Mouse (Mus musculus): Measurements from ENCODE around the gene Psmb10.
"Not testable (repeated sequence)": the region's sequence is repeated elsewhere in the genome, so short reads cannot be mapped to it uniquely, and the experiment has no call there.

The Psmb10 gene

GRCm38 (mm10) chr8:105938306-105938669, at the start of gene Psmb10:
Gene Psmb10 (minus strand): TSS chr8:105938444.
- no peak for DNase-seq (ENCODE audit: low read depth, low spot score)

DNA sequence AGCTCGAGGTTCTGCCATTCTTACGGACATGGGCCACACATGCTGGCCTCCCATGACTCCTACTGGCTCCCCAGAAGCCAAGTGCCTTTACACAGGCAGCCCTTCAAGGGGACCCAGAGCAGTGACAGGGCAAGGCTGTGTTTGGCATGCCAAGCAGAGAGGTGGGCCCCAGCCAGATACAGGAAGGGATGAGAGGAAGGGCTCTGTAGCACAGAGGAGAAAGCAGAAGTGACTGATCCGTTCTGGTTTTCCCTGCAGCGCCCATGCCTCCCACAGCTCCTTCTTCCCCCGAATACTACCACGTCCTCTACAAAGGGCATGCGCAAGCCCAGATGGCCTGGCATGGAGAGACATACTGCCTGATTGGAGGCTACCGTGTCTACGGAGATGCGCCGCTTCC, 45.2 kb upstream of the Psmb10 start:
- not testable (repeated sequence) for DNase-seq (ENCODE audit: low read depth, low spot score)

- no peak for DNase-seq (ENCODE audit: low read depth, low spot score)
Observed at GRCm38 (mm10) chr8:105981146-105981545, 42.9 kb upstream of the Psmb10 start.

- no peak for DNase-seq (ENCODE audit: low read depth, low spot score)
Observed at GRCm38 (mm10) chr8:105979325-105979724, 41.1 kb upstream of the Psmb10 start, which contains the start of gene Dpep3. Gene Dpep3 (minus strand): TSS chr8:105979429.

DNA sequence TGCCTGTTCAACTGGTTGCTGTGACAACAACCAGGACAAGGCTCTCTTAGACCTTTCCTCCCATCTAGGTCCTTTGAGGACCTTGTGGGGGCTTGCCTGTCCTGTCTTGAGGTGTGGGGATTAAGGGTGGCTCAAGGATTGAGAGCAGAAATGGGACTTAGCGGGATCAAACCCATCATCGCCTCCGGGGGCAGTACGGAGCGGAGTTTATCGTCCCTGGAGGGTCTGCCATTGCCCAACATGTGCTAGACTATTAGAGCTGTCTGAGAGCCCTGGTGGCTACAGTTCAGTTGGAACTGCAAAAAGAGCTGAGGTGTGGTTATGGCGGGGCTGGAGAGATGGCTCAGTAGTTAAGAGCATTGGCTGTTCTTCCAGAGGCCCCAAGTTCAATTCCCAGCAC, 37.1 kb upstream of the Psmb10 start:
- no peak for DNase-seq (ENCODE audit: low read depth, low spot score)

DNA sequence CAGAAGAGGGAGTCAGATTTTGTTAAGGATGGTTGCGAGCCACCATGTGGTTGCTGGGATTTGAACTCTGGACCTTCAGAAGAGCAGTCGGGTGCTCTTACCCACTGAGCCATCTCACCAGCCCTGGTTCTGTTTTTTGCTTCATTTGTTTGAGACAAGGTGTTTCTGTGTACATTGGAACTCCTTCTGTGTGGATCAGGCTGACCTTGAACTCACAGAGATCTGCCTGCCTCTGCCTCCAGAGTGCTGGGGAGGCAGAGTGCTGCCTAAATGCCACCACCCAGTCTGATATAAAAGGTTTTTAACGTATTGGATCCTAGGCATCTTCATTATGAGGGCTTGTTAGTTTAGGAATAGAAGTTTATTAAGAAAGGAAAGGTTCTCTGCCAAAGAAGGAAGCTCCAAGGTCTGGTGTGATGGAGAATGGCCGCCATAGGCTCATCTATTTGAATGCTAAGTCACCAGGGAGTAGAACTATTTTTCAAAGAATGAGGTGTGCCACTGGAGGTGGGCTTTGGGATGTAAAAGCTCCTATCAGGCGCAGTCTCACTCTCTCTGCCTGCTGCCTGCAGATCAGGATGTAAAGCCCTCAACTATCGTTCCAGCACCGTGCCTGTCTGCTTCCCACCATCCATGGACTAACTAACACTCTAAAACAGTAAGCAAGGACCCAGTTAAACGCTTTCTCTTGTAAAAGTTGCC, 32.9 kb upstream of the Psmb10 start:
- no peak for DNase-seq (ENCODE audit: low read depth, low spot score)

GRCm38 (mm10) chr8:105969367-105969766, 31.1 kb upstream of the Psmb10 start:
- DNase-seq (ENCODE audit: low read depth, low spot score) = no peak

GRCm38 (mm10) chr8:105966692-105967311, 28.6 kb upstream of the Psmb10 start:
- DNase-seq (ENCODE audit: low read depth, low spot score) = no peak

- DNase-seq (ENCODE audit: low read depth, low spot score) = no peak
Observed at GRCm38 (mm10) chr8:105965905-105966341, 27.7 kb upstream of the Psmb10 start, which contains the start of gene Slc12a4. Gene Slc12a4 (minus strand): TSS chr8:105966097.

DNA sequence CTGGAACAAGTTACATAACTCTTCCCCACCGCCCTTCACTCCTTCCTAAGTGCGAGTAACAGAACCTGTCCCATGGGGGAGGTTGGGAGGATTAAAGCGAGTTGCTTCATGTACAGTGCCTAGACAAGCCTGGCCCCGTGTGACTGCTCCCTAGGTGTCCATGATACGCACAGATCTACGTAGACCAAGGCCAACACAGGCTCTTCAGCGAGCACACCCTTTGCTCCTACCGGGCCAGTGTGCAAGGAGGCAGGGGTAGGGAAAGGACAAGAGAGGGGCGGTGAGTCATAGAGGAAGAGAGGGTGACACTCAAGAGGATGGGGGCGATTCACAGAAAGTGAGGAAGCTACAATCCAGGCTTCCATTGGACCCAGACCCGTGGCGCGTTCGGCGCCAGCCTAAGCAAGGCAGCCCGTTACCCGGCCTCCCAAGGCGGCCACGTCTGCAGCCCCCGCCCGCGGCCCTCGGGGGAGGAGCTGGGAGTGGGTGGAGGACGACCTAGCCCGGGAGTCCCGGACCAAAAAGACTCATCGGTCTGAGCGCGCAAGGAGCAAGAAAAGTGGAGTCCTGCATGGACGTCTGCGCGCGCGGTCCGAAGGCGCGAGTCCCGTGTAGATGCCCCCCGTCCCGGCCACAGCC, 27.1 kb upstream of the Psmb10 start:
- no peak for DNase-seq (ENCODE audit: low read depth, low spot score)

DNA sequence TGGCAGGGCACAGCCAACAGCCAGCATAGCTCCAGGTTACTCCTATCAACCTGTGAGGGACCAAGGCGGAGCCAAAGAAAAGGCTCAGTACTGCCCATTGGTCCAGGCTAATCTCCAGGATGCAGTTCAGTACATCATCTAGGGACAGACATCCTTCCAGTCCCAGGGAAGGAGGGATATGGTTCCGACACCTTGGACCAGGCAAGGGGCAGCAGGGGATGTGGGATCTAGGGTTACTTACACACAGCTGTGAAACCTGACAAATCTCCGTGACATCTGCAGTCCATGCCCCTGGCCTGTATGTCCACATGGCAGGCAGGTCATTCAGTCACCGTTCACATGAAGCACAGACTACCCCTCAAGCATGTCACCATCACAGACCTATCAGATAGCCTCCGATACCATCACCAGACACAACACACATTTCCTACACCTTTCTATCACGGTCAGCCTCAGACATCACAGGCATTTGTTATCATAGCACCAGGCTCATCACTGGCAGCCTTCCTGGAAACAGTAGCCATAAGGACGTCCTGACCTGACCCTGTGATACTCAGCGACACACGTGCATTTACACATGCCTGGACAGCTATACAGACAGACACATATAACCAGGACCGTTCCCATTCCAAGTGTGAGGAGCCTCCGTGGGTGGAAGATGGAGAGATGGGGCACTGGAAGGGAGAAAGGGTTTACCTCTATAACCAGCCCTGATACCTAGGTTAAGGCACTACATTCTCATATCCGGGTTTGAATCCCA, 26.4 kb upstream of the Psmb10 start:
- DNase-seq (ENCODE audit: low read depth, low spot score) = no peak

DNA sequence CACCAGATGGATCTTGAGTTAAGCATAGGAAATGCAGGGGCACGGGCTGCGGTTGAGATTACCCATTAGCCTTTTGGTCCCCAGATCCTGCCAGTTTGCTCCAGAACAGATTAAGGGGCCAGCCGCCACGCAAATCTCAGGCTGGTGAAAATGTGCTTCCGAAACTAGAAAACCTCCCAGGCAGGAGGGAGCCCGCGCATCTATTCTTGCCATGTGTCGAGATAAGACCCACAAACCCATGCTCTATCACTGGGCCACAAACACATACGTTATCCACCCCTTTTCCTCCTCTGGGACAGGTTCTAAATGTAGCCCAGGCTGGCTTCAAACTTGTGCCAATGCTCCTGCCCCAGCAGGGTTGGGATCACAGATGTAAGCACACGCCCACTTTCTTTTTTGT, 23.3 kb upstream of the Psmb10 start:
- no peak for DNase-seq (ENCODE audit: low read depth, low spot score)

GRCm38 (mm10) chr8:105961101-105961500, 22.9 kb upstream of the Psmb10 start:
- no peak for DNase-seq (ENCODE audit: low read depth, low spot score)

DNA sequence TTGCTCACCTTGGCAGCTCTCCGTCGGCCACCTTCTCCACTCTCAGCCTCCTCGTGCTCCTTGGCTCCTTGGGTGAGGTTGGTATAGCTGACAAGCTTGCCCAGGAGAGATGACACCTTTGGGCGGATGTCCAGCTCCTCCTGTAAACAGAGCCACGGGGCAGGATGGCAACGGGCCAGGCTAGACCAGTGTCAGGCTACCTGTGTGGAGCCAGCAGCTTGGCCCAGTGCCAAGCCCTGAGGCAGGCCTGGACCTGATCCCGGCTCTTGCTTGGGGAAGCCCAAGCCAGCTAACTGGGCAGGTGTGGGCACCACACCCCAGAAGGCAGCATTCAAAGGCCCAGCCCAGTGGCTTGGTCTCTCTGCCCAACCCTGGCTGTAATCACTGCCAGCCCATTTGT, 21.1 kb upstream of the Psmb10 start:
- no peak for DNase-seq (ENCODE audit: low read depth, low spot score)

DNA sequence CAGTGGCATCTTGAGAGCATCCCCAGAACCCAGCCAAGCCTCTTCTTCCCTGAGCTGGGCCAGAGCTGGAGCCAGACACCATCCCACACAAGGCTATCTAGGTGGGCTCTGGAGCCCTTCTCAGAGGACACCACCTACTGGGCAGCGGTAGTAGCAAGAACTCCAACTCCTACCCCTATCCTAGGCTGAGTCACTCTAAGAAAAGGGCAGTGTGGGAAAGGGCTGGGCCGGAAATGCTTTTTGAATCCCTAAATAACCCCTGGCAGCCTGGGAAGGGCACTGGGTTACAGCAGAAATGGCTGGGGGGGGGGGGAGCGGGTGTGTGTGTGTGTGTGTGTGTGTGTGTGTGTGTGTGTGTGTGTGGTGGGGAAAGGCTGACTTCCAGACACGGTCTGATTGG, 19.6 kb upstream of the Psmb10 start:
- DNase-seq (ENCODE audit: low read depth, low spot score) = no peak

GRCm38 (mm10) chr8:105956556-105956955, 18.3 kb upstream of the Psmb10 start:
- DNase-seq (ENCODE audit: low read depth, low spot score) = no peak

DNA sequence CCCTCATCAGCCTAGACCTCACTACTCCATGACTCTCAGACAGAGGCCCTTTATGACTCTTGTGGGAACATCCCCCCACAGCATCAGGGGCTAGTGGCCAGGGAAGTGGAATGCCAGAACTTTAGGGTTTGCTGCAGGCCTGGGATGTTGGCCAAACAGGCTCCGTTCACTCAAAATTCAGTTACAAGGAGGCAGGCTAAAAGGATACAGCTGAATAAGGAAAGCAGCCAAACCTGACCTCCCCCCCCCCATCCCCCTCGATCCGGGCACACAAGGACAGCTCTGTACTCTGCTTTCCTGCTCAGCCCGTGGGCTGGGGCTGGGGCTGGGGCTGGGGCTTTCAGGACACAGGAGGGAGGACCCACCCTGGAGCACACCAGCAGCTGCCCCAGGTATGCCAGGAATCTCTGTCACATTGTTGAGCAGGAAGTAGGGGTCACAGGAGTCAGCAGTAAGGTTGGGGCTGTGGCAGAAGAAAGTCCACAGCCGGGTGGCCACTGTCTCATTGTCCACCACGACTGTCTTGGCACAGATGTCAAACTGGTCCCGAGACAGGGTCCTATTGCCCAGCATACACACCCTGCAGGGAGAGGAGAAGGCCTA, 12.9 kb upstream of the Psmb10 start:
- no peak for DNase-seq (ENCODE audit: low read depth, low spot score)

- no peak for DNase-seq (ENCODE audit: low read depth, low spot score)
Observed at GRCm38 (mm10) chr8:105949350-105949749, 11.1 kb upstream of the Psmb10 start.

- no peak for DNase-seq (ENCODE audit: low read depth, low spot score)
Observed at GRCm38 (mm10) chr8:105943321-105943739, 5.1 kb upstream of the Psmb10 start, which contains the start of gene Lcat. Gene Lcat (minus strand): TSS chr8:105943382.

GRCm38 (mm10) chr8:105942542-105942941, 4.3 kb upstream of the Psmb10 start:
- DNase-seq (ENCODE audit: low read depth, low spot score) = no peak

GRCm38 (mm10) chr8:105942026-105942425, 3.8 kb upstream of the Psmb10 start:
- no peak for DNase-seq (ENCODE audit: low read depth, low spot score)

Measured in retina, adult 2 months (tissue).